Mouse (Mus musculus) midbrain, embryonic 13.5 days (tissue): ENCODE data around the gene 1700020D05Rik. TPM values are rescaled to one million over a fixed set of nuclear protein-coding genes. Genes with fewer than 3 reads are reported as not detected.

Experiments
- ATAC-seq: fragments of 200-750 bp; cut with Nextera tagmentation; 2 replicates; pipeline ENCODE4 v1.8.0; 2017; ENCODE audit warnings: mild to moderate bottlenecking, moderate TSS enrichment, moderate library complexity
- H3K27ac ChIP-seq: fragments of 300-500 bp; sonication (generic); 2 replicates; pipeline ENCODE4 v1.5.1; 2015; ENCODE audit warnings: inconsistent platforms, mild to moderate bottlenecking, moderate library complexity
- H3K27me3 ChIP-seq: fragments of 300-500 bp; sonication (generic); 2 replicates; pipeline ENCODE4 v1.6.1; 2015; ENCODE audit warnings: mild to moderate bottlenecking, inconsistent platforms
- H3K36me3 ChIP-seq: fragments of 300-500 bp; sonication (generic); 2 replicates; pipeline ENCODE4 v1.6.1; 2015; ENCODE audit warnings: mild to moderate bottlenecking, inconsistent platforms
- H3K4me1 ChIP-seq: fragments of 300-500 bp; sonication (generic); replicated peaks from 2 replicates; pipeline ENCODE4 v1.6.1; 2015; ENCODE audit warnings: inconsistent platforms
- H3K4me2 ChIP-seq: fragments of 300-500 bp; sonication (generic); replicated peaks from 2 replicates; pipeline ENCODE4 v1.6.1; 2015; ENCODE audit warnings: moderate library complexity, mild to moderate bottlenecking, inconsistent platforms
- H3K4me3 ChIP-seq: fragments of 300-500 bp; sonication (generic); replicated peaks from 2 replicates; pipeline ENCODE4 v1.5.1; 2015; ENCODE audit warnings: mild to moderate bottlenecking, inconsistent platforms
- H3K9ac ChIP-seq: fragments of 300-500 bp; sonication (generic); replicated peaks from 2 replicates; pipeline ENCODE4 v1.6.1; 2015; ENCODE audit warnings: mild to moderate bottlenecking, inconsistent platforms
- H3K9me3 ChIP-seq: fragments of 300-500 bp; sonication (generic); 2 replicates; pipeline ENCODE4 v1.6.1; 2016; ENCODE audit warnings: mild to moderate bottlenecking, inconsistent platforms
- WGBS: fragments of 180-500 bp; shearing (Covaris S2); methylation state at CpG from one replicate; pipeline ENCODE4 v1.1.7; 2015; 5-methylcytosine and 5-hydroxymethylcytosine counted together
- polyA plus RNA-seq: library from polyadenylated mRNA; unstranded; fragments of >200 nt; fragmentation: Nextera tagmentation; extraction: Ambion mirVana; gene quantifications from 2 replicates; pipeline ENCODE4 v1.2.1, GENCODE M21; 2015

1700020D05Rik gene
- polyA plus RNA-seq: 0.26 and 0.27 TPM in 2 replicates

- ATAC-seq: no peak
- WGBS: 67% methylated on average over 16 of the region's 17 CpGs
- H3K27me3 ChIP-seq: no peaks in the 10 kb centered on the region
- H3K27ac ChIP-seq: no peak within 1 kb of the TSS
- H3K4me2 ChIP-seq: no peak within 1 kb of the TSS
- no peaks in the 10 kb centered on the region for H3K9me3 ChIP-seq
- peaks cover 10% of the 10 kb centered on the region for H3K36me3 ChIP-seq
- no peak within 1 kb of the TSS for H3K4me3 ChIP-seq
- no peak within 1 kb of the TSS for H3K9ac ChIP-seq
- H3K4me1 ChIP-seq: peaks cover under 1% of the 10 kb centered on the region; the same call in 1 of the 2 replicates
Measured at GRCm38 (mm10) chr19:5503687-5504086, at the start of gene 1700020D05Rik. Gene 1700020D05Rik, minus strand, starts transcription at chr19:5503787.

GRCm38 (mm10) chr19:5547471-5548056 is 44.0 kb upstream of the 1700020D05Rik start:
- no peaks in the 10 kb centered on the region for H3K36me3 ChIP-seq
- no peaks in the 10 kb centered on the region for H3K9me3 ChIP-seq
- no peak overlapping the region for H3K9ac ChIP-seq
- no peak overlapping the region for H3K4me2 ChIP-seq
- no peaks in the 10 kb centered on the region for H3K4me1 ChIP-seq
- WGBS: 82% methylated on average over 4 of the region's 4 CpGs
- no peak for ATAC-seq
- no peaks in the 10 kb centered on the region for H3K27me3 ChIP-seq
- no peak overlapping the region for H3K27ac ChIP-seq
- no peak overlapping the region for H3K4me3 ChIP-seq

DNA sequence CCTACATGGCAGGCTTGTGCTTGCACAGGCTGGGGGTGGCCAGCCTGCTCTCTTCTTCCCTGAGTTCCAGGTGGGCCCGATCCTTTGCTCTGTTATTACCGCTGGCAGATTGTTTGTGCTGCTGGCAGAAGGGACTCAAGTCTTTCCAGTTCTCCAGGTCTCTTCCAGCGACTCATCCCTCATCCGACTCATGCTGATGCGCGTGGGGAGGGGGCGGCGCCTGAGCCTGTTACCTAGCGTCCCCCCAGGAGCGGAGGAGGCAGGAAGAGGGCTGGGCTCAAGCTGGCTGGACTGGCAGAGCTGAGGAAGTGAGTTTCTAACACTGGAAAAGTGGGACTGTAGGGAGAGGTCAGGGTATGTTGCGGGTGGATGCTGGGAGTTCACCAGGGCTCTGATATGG is 40.4 kb upstream of the 1700020D05Rik start:
- Histone ChIP-seq H3K27ac (no peak overlapping the region), H3K9ac (no peak overlapping the region), H3K4me3 (no peak overlapping the region), H3K36me3 (no peaks in the 10 kb centered on the region), H3K27me3 (no peaks in the 10 kb centered on the region), H3K9me3 (no peaks in the 10 kb centered on the region), H3K4me2 (no peak overlapping the region), H3K4me1 (no peaks in the 10 kb centered on the region)
- no peak for ATAC-seq
- 61% methylated on average over 11 of the region's 11 CpGs for WGBS

GRCm38 (mm10) chr19:5543362-5543761 is 39.8 kb upstream of the 1700020D05Rik start:
- WGBS: 92% methylated on average over 9 of the region's 9 CpGs
- no peaks in the 10 kb centered on the region for H3K36me3 ChIP-seq
- ATAC-seq: no peak

DNA sequence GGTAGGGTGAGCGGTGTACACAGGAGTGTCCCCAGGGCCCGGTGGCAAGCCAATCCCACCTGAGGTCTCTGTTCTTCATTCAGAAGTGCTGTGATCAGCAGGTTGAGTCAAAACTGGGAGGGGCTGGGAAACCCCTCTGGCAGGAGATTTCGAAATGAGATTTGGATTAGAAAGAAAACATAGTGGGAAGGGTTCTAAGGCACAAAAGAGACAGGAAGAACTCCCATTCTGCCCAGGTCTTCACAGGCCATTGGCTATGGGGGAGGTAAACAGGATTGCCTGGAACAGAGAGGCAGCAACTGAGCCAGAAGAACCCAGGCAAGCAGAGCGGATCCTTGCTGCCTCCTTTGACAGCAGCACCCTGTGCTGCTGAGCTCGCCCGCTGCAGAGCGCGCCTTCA is 35.2 kb upstream of the 1700020D05Rik start:
- Histone ChIP-seq H3K9ac (no peak overlapping the region), H3K27me3 (no peaks in the 10 kb centered on the region), H3K36me3 (no peaks in the 10 kb centered on the region), H3K27ac (no peak overlapping the region), H3K4me2 (no peak overlapping the region), H3K9me3 (no peaks in the 10 kb centered on the region), H3K4me1 (no peaks in the 10 kb centered on the region), H3K4me3 (no peak overlapping the region)
- no peak for ATAC-seq
- WGBS: 66% methylated on average over 8 of the region's 8 CpGs

More at GRCm38 (mm10) chr19:5543362-5543761, 39.8 kb upstream of the 1700020D05Rik start:
- no peaks in the 10 kb centered on the region for H3K27me3 ChIP-seq
- no peak overlapping the region for H3K27ac ChIP-seq
- H3K4me3 ChIP-seq: no peak overlapping the region
- H3K4me1 ChIP-seq: no peaks in the 10 kb centered on the region
- H3K4me2 ChIP-seq: no peak overlapping the region
- no peaks in the 10 kb centered on the region for H3K9me3 ChIP-seq
- H3K9ac ChIP-seq: no peak overlapping the region

DNA sequence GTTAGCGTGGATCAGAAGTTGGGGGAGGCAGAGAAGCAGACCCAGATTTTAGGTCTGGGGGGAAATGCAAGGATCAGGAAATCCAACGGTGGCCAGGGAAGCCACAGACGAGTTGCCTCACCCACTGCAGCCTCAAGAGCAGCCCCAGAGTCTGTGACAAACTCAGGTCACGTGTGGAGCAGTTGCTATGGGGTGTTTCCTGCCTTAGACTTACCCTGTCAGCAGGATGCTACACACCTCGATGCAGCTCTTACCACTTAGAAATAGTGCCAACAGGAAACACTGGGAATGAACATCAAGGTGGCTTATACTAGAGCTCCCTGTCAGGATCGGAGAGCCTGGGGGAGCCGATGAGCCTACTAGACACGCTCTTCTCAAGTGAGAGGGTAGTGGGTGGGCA is 28.9 kb upstream of the 1700020D05Rik start:
- Histone ChIP-seq H3K4me3 (no peak overlapping the region), H3K27ac (no peak overlapping the region), H3K9me3 (no peaks in the 10 kb centered on the region), H3K4me2 (no peak overlapping the region), H3K9ac (no peak overlapping the region), H3K27me3 (peaks cover 12% of the 10 kb centered on the region; the same call in 1 of the 2 replicates), H3K36me3 (no peaks in the 10 kb centered on the region), H3K4me1 (peaks cover 19% of the 10 kb centered on the region)
- WGBS: 80% methylated on average over 8 of the region's 8 CpGs
- ATAC-seq: no peak

- peak overlapping the region; percentile 19; the same call in 1 of the 2 replicates for H3K27ac ChIP-seq
- H3K9me3 ChIP-seq: no peaks in the 10 kb centered on the region
- peaks cover 19% of the 10 kb centered on the region for H3K4me1 ChIP-seq
- H3K4me3 ChIP-seq: no peak overlapping the region
- H3K36me3 ChIP-seq: no peaks in the 10 kb centered on the region
- 17% methylated on average over 7 of the region's 7 CpGs for WGBS
- no peak for ATAC-seq
- H3K4me2 ChIP-seq: no peak overlapping the region; the same call in 1 of the 2 replicates
- peaks cover 12% of the 10 kb centered on the region; the same call in 1 of the 2 replicates for H3K27me3 ChIP-seq
- no peak overlapping the region for H3K9ac ChIP-seq
Measured at GRCm38 (mm10) chr19:5530138-5530524, 26.5 kb upstream of the 1700020D05Rik start.

DNA sequence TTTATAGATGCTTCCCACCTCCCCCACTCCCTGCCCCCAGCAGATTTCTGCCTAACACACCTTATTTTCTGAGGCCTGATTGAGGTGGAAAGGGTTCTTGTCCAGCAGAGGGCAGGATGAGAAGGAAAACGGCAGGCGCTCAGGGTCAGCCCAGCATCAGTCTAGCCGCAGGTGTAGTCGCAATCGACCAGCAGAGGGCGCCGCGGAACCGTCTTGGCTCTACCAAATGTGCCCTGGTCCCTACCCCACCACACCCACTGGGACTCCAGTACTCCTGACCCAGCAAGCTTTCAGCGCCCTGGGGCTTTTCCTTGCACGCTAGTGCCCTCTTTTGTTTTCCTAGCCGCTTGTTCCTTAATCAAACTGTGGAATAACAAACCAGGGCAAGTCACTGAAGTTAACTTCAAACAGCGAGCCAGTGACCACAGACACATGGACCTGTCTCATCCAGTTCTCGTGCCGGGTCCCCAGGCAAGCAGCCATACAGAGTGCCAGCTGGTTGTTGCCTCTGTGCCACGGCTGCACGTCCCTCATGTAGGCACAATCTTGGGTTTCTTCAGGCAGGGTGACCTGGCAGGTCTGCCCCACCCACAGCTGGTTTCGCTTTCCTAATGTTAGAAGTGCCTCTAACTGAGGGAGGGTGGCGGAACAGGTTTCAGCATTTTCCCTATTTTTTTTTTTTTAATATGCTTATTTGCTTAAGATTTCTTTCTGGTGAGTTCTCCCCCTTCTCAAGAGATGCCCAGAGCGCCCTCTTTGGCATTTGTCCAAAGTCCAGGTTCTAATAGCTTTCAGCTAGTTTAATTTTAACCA is 25.9 kb upstream of the 1700020D05Rik start:
- Histone ChIP-seq H3K9me3 (no peaks in the 10 kb centered on the region), H3K4me1 (peaks cover 19% of the 10 kb centered on the region), H3K9ac (no peak overlapping the region), H3K27ac (peak overlapping the region; percentile 36; the same call in 1 of the 2 replicates), H3K36me3 (no peaks in the 10 kb centered on the region), H3K4me2 (peak overlapping the region; percentile 37), H3K4me3 (0 out of 2 replicates have a peak overlapping the region, but pooled peaks have one; percentile 3), H3K27me3 (peaks cover 12% of the 10 kb centered on the region; the same call in 1 of the 2 replicates)
- ATAC-seq: peak; percentile 95
- 11% methylated on average over 20 of the region's 20 CpGs for WGBS

DNA sequence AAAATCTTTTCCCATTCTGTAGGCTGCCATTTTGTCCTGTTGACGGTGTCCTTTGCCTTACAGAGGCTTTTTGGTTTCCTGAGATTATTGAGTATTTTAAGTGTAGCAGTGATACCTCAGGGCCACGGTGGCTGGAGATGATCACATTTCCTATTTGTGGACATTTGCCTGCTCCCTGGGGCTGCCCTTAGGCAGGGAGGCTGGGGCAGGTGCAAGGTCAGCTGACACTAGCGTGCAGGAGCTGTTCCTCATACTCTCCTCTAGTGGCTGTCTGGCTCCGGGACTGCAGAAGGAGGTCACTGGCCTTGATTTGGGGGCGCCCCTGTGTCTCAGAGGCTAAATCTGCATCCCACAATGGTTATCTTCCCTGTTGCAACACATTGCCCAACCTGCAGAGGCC is 21.6 kb upstream of the 1700020D05Rik start:
- H3K4me3 ChIP-seq: no peak overlapping the region
- no peak overlapping the region for H3K27ac ChIP-seq
- no peaks in the 10 kb centered on the region for H3K27me3 ChIP-seq
- H3K4me2 ChIP-seq: no peak overlapping the region
- H3K9ac ChIP-seq: no peak overlapping the region
- no peaks in the 10 kb centered on the region for H3K36me3 ChIP-seq
- H3K4me1 ChIP-seq: peaks cover 13% of the 10 kb centered on the region
- ATAC-seq: no peak
- WGBS: 68% methylated on average over 5 of the region's 5 CpGs
- no peaks in the 10 kb centered on the region for H3K9me3 ChIP-seq

GRCm38 (mm10) chr19:5518721-5519120 is 15.1 kb upstream of the 1700020D05Rik start:
- Histone ChIP-seq H3K4me2 (no peak overlapping the region), H3K27ac (no peak overlapping the region), H3K4me1 (no peaks in the 10 kb centered on the region), H3K27me3 (no peaks in the 10 kb centered on the region), H3K4me3 (no peak overlapping the region), H3K9ac (no peak overlapping the region), H3K36me3 (no peaks in the 10 kb centered on the region), H3K9me3 (no peaks in the 10 kb centered on the region)
- WGBS: 87% methylated on average over 3 of the region's 3 CpGs
- ATAC-seq: no peak

DNA sequence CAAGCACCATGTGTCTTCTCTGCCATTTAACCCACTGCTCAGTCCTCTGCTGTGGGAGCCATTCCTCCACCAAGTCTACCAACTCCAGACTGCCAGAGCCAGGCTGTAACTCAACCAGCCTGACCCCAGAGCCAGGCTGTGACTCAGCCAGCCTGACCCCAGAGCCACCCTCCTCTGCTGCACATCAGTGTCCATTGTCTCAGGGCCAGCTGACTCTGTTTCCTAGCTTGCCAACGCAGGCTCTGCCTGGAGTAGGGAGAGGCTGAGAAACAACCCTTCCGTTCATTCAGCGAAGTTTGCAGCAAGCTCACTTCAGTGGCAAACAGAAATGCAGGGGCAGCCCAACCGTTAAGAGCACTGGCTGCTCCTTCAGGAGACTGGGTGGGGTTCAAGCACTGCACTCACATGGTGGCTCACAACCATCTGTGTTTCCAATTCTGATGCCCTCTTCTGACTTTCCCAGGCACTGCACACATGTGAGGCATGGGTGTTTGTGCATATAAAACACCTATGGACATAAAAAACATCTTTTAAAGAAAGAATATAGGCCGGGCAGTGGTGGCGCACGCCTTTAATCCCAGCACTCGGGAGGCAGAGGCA is 13.4 kb upstream of the 1700020D05Rik start:
- H3K4me3 ChIP-seq: no peak overlapping the region
- H3K36me3 ChIP-seq: no peaks in the 10 kb centered on the region
- H3K9me3 ChIP-seq: no peaks in the 10 kb centered on the region
- H3K27me3 ChIP-seq: no peaks in the 10 kb centered on the region
- ATAC-seq: no peak
- H3K4me1 ChIP-seq: peaks cover 6% of the 10 kb centered on the region
- no peak overlapping the region for H3K9ac ChIP-seq
- no peak overlapping the region for H3K27ac ChIP-seq
- WGBS: 81% methylated on average over 8 of the region's 8 CpGs
- H3K4me2 ChIP-seq: no peak overlapping the region
